7 mouse cellular contexts compared by ENCODE assay signal in the genomic region with DNA sequence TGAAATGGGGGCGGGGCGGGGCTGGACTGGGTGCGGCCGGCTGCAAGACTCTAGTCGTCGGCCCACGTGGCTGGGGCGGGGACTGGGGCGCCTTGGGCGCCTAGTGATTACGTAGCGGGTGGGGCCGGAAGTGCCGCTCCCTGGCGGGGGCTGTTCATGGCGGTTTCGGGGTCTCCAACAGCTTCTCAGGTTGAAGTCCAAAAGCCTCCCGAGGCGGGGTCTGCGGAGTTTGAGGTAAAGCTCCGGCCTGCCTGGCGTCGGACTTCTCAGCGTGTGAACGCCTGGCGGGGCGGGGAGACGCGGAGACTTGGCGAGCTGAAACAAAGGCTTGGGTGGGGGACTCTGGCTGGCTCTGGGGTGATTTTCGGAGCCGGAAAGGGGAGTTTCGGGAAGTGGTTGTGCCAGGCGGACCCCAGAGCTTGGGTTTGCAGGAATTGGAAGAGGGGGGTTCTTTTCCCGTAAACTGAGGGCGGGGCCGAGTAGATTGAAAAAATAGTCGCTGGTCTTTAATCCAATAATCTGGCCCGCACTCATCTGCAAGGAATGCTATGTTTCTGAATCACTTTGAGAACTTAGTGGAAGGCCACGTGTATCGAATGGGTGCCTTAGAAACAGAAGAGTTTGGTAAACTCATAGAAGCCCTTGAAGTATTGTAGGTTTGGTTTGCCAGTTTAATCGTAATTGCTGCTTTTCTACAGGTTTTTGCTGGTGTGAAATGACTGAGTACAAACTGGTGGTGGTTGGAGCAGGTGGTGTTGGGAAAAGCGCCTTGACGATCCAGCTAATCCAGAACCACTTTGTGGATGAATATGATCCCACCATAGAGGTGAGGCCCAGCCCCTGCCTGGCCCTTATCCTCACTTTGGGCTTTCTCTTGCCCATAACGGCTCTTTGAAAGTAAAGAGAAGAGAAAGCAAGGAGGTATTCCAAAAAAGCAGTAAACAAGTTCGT. TPM values are rescaled to one million over a fixed set of nuclear protein-coding genes. Genes with fewer than 3 reads are reported as not detected.
DNase-seq lines count a peak whose midpoint lies in the region; ATAC-seq lines count a peak whose summit lies in the region.

TSS of gene Nras (plus strand) at position 79 of the 951 bp plus-strand sequence.

- peaks cover 32% of the 10 kb centered on the region for H3K36me3 ChIP-seq in intestine, embryonic 15.5 days
- peaks cover 74% of the 10 kb centered on the region for H3K36me3 ChIP-seq in midbrain, embryonic 10.5 days

- intact Hi-C loops in gastrocnemius, postnatal 36 days (cut with DNase I): no loop called here
- intact Hi-C loops in left cerebral cortex, postnatal 25 days (cut with DNase I): loop anchor here (2.0 to 10.0 kb wide), 2 partner anchors 112 to 316 kb away; partner anchors contain the start of gene Bcas2

- H3K9me3 ChIP-seq in intestine, embryonic 15.5 days: no peaks in the 10 kb centered on the region
- H3K9me3 ChIP-seq in midbrain, embryonic 10.5 days (replicated peaks): no peaks in the 10 kb centered on the region

- peak within 1 kb of the TSS; percentile 59 for H3K4me2 ChIP-seq in intestine, embryonic 15.5 days (replicated peaks)

- H3K27me3 ChIP-seq in intestine, embryonic 15.5 days (replicated peaks): no peaks in the 10 kb centered on the region
- no peaks in the 10 kb centered on the region for H3K27me3 ChIP-seq in midbrain, embryonic 10.5 days (ENCODE audit: low read depth, poor library complexity, severe bottlenecking)

- peak; percentile 97 for DNase-seq in adrenal gland, adult 18-20 months (ENCODE audit: low spot score in 2 of 2)
- peak; percentile 98 for DNase-seq in embryo, embryonic 11 days
- peak; percentile 89 to 94 for DNase-seq in gastrocnemius, postnatal 36 days
- DNase-seq in left cerebral cortex, postnatal 25 days (ENCODE audit: low spot score in 2 of 2): peak; percentile 93 to 95
- peak; percentile 98 for DNase-seq in midbrain, embryonic 10.5 days (ENCODE audit: low spot score)
- peak; percentile 98 for DNase-seq in right cerebral cortex, postnatal 4 days

- H3K4me1 ChIP-seq in intestine, embryonic 15.5 days (replicated peaks): no peaks in the 10 kb centered on the region
- H3K4me1 ChIP-seq in midbrain, embryonic 10.5 days: peaks cover 7% of the 10 kb centered on the region

- WGBS in intestine, embryonic 15.5 days: 3% methylated on average over 46 of the region's 46 CpGs
- 4% methylated on average over 46 of the region's 46 CpGs for WGBS in midbrain, embryonic 10.5 days

- peak within 1 kb of the TSS; percentile 78 for H3K9ac ChIP-seq in intestine, embryonic 15.5 days

- H3K27ac ChIP-seq in intestine, embryonic 15.5 days: peak within 1 kb of the TSS; percentile 97
- peak within 1 kb of the TSS; percentile 97 for H3K27ac ChIP-seq in midbrain, embryonic 10.5 days (replicated peaks)

- ATAC-seq in intestine, embryonic 15.5 days: peak; percentile 99

- peak within 1 kb of the TSS; percentile 81 for H3K4me3 ChIP-seq in intestine, embryonic 15.5 days (replicated peaks)
- peak within 1 kb of the TSS; percentile 87 for H3K4me3 ChIP-seq in midbrain, embryonic 10.5 days

RNA-seq across cellular contexts. Expression of gene Nras, which starts in this region (rescaled TPM):
- 10 to 100 TPM; 49.1 to 49.4 TPM for total RNA-seq in adrenal gland, adult 18-20 months (2021)
- total RNA-seq in gastrocnemius, postnatal 36 days (2021): 10 to 100 TPM; 42.0 to 49.4 TPM
- polyA plus RNA-seq in intestine, embryonic 15.5 days (2015; fragmentation: Nextera tagmentation; extraction: Ambion mirVana): 83.8 and 85.4 TPM in 2 replicates
- total RNA-seq in left cerebral cortex, postnatal 25 days (2021): 10 to 100 TPM; 83.6 to 83.8 TPM
- polyA plus RNA-seq in midbrain, embryonic 10.5 days (2016; fragmentation: Nextera tagmentation; extraction: Ambion mirVana): 161 and 170 TPM in 2 replicates

Comparison
In these comparisons a context has a peak if more than half of its experiments do, and no peak if none do; other contexts are left out.
1. Peak in every context shown above with its lines: DNase-seq, ATAC-seq, H3K4me3 ChIP-seq and H3K27ac ChIP-seq.